Comparison of ENCODE assay signal across 9 mouse cellular contexts in genomic region chr3:38886890-38887355, GRCm38 (mm10). TPM values are rescaled to one million over a fixed set of nuclear protein-coding genes. Genes with fewer than 3 reads are reported as not detected.
DNase-seq lines count a peak whose midpoint lies in the region; ATAC-seq and TF ChIP-seq lines count a peak whose summit lies in the region.
"Had no signal": no experiment of that assay in that cellular context is flagged by ENCODE, and none has a peak within 500 bp of the region (broad histone marks: within the 10 kb centered on the region; RNA-seq: fewer than 3 reads in every experiment).

Gene Fat4, plus strand, starts transcription at chr3:38886940.

- no peaks in the 10 kb centered on the region; the same call in 1 of the 2 replicates for H3K9me3 ChIP-seq in limb, embryonic 14.5 days (ENCODE audit: control insufficient read depth, low read length)
- no peaks in the 10 kb centered on the region for H3K9me3 ChIP-seq in stomach, embryonic 14.5 days (ENCODE audit: control insufficient read depth, low read depth, low read length)

- peak within 1 kb of the TSS; percentile 92 for H3K9ac ChIP-seq in limb, embryonic 14.5 days (ENCODE audit: low read depth, low read length, severe bottlenecking)
- peak within 1 kb of the TSS; percentile 86 for H3K9ac ChIP-seq in stomach, embryonic 14.5 days (replicated peaks; ENCODE audit: low read depth, low read length)

- WGBS in limb, embryonic 14.5 days, result under 1% methylated on average over 29 of the region's 29 CpGs
- under 1% methylated on average over 29 of the region's 29 CpGs for WGBS in stomach, embryonic 14.5 days

- no peak for TF ChIP-seq POLR2A in testis, adult 2 months (IDR thresholded peaks at IDR 0.05; ENCODE audit: control insufficient read depth, low read depth, low read length)
- TF ChIP-seq POLR2A in limb, embryonic 14.5 days (IDR thresholded peaks at IDR 0.05; ENCODE audit: borderline replicate concordance, extremely low read depth, insufficient read depth, insufficient read length), result no peak

- peak within 1 kb of the TSS; percentile 84 for H3K27ac ChIP-seq in gastrocnemius, adult 2 months
- H3K27ac ChIP-seq in testis, adult 2 months (ENCODE audit: control insufficient read depth, insufficient read depth, low read depth, low read length), result no peak within 1 kb of the TSS
- H3K27ac ChIP-seq in limb, embryonic 14.5 days (replicated peaks; ENCODE audit: low read depth, low read length), result peak within 1 kb of the TSS; percentile 98
- peak within 1 kb of the TSS; percentile 96 for H3K27ac ChIP-seq in stomach, embryonic 14.5 days (ENCODE audit: low read length)

- H3K4me2 ChIP-seq in limb, embryonic 14.5 days (replicated peaks; ENCODE audit: low read depth, low read length, severe bottlenecking), result peak within 1 kb of the TSS; percentile 90
- H3K4me2 ChIP-seq in stomach, embryonic 14.5 days (replicated peaks; ENCODE audit: low read depth, low read length), result peak within 1 kb of the TSS; percentile 91

- peak; percentile 36 for DNase-seq in gastrocnemius, adult 2 months
- DNase-seq in gastrocnemius, adult 18-20 months (ENCODE audit: low spot score), result no peak
- no peak for DNase-seq in testis, postnatal 14 days (ENCODE audit: low spot score)
- DNase-seq in heart, postnatal 10 days, result peak in 1 of 2 experiments; percentile 16
- DNase-seq in limb, embryonic 14.5 days (ENCODE audit: low spot score), result peak; percentile 44

- peak within 1 kb of the TSS; percentile 96 for H3K4me3 ChIP-seq in gastrocnemius, adult 2 months
- peak within 1 kb of the TSS; percentile 77 for H3K4me3 ChIP-seq in testis, adult 2 months (ENCODE audit: control insufficient read depth, low read depth, low read length)
- H3K4me3 ChIP-seq in limb, embryonic 14.5 days (replicated peaks; ENCODE audit: low read length), result peak within 1 kb of the TSS; percentile 87
- peak within 1 kb of the TSS; percentile 84 for H3K4me3 ChIP-seq in stomach, embryonic 14.5 days (ENCODE audit: low read depth, low read length)

- ATAC-seq in limb, embryonic 14.5 days (ENCODE audit: low FRiP score, low read depth), result no peak
- ATAC-seq in stomach, embryonic 14.5 days (ENCODE audit: insufficient number of reproducible peaks, insufficient read depth, low FRiP score, low read depth), result no peak
- no peak for ATAC-seq in inflammation-experienced regulatory T-cells, adult 6 months

- H3K27me3 ChIP-seq in testis, adult 2 months (ENCODE audit: control insufficient read depth, insufficient read depth, low read length), result no peaks in the 10 kb centered on the region
- no peaks in the 10 kb centered on the region for H3K27me3 ChIP-seq in limb, embryonic 14.5 days (ENCODE audit: control insufficient read depth, insufficient read depth, low read length)
- no peaks in the 10 kb centered on the region; the same call in 1 of the 2 replicates for H3K27me3 ChIP-seq in stomach, embryonic 14.5 days (ENCODE audit: control insufficient read depth, insufficient read depth, low read length)
- H3K27me3 ChIP-seq: CH12.LX had no signal

- peaks cover 11% of the 10 kb centered on the region for H3K4me1 ChIP-seq in testis, adult 2 months (ENCODE audit: control insufficient read depth, insufficient read depth, low read length)
- peaks cover 24% of the 10 kb centered on the region for H3K4me1 ChIP-seq in limb, embryonic 14.5 days (ENCODE audit: control insufficient read depth, insufficient read depth, low read length)
- H3K4me1 ChIP-seq in stomach, embryonic 14.5 days (ENCODE audit: control insufficient read depth, insufficient read depth, low read length), result 0 out of 2 replicates have a peak, but pooled peaks cover 2% of the 10 kb centered on the region

- intact Hi-C loops in gastrocnemius, adult 2 months (cut with DNase I), result loop anchor here (5.0 to 10.0 kb wide), 3 partner anchors 70 to 818 kb away; no protein-coding TSS in a partner anchor
- intact Hi-C loops in heart, postnatal 10 days (cut with DNase I), result loop anchor here (5.0 to 10.0 kb wide), 7 partner anchors 35 to 1238 kb away; no protein-coding TSS in a partner anchor

- no peak for TF ChIP-seq CTCF in gastrocnemius, adult 2 months (IDR thresholded peaks at IDR 0.05)
- TF ChIP-seq CTCF in testis, adult 2 months (IDR thresholded peaks at IDR 0.05; ENCODE audit: control insufficient read depth, insufficient read depth, insufficient replicate concordance, low read depth, low read length), result no peak

- H3K36me3 ChIP-seq in testis, adult 2 months (ENCODE audit: control insufficient read depth, insufficient read depth, low read length), result no peaks in the 10 kb centered on the region
- H3K36me3 ChIP-seq in limb, embryonic 14.5 days (ENCODE audit: control insufficient read depth, insufficient read depth, low read length), result peaks cover 35% of the 10 kb centered on the region
- peaks cover 11% of the 10 kb centered on the region for H3K36me3 ChIP-seq in stomach, embryonic 14.5 days (ENCODE audit: control insufficient read depth, insufficient read depth, low read length)

RNA-seq across cellular contexts. Expression of gene Fat4, which starts in this region (rescaled TPM):
- 1 to 10 TPM; 2.0 to 3.6 TPM for total RNA-seq in gastrocnemius, adult 2 months (2021)
- total RNA-seq in gastrocnemius, adult 18-20 months (2021), result 1 to 10 TPM; 1.4 to 1.9 TPM
- 1.0 TPM in 2 replicates for polyA plus RNA-seq in testis, adult 2 months (2012; rRNA removed)
- total RNA-seq in heart, postnatal 10 days (2021), result 10 to 100 TPM; 17.1 to 20.0 TPM
- polyA plus RNA-seq in limb, embryonic 14.5 days (2012; rRNA removed), result 23.9 and 27.9 TPM in 2 replicates
- 22.8 and 25.4 TPM in 2 replicates for polyA plus RNA-seq in limb, embryonic 14.5 days (2014; fragmentation: Nextera tagmentation; extraction: Ambion mirVana)
- polyA plus RNA-seq in stomach, embryonic 14.5 days (2014; fragmentation: Nextera tagmentation; extraction: Ambion mirVana), result 21.6 and 22.9 TPM in 2 replicates
- polyA plus RNA-seq in inflammation-experienced regulatory T-cells, adult 6 months (2017; shearing (Covaris generic)), result under 1 TPM in 2 of 3 experiments, not detected in 1; 0.04 to 0.26 TPM
- total RNA-seq: CH12.LX had no signal

Comparison
In these comparisons a context has a peak if more than half of its experiments do, and no peak if none do; other contexts are left out.
1. RNA of gene Fat4 (polyA plus RNA-seq): 22.8 to 27.9 TPM in limb, embryonic 14.5 days and 21.6 to 22.9 TPM in stomach, embryonic 14.5 days; 1.0 TPM in testis, adult 2 months and 0.04 to 0.26 TPM in inflammation-experienced regulatory T-cells, adult 6 months; every median in the first group is over 10 times any median in the second.
2. DNase-seq: peak in gastrocnemius, adult 2 months (single experiment) and limb, embryonic 14.5 days (single experiment); none in gastrocnemius, adult 18-20 months (single experiment) and testis, postnatal 14 days (single experiment).
3. Peak in every context shown above with its lines, with median percentiles within 50 percentile points of each other: H3K4me3 ChIP-seq.